ENCODE assay signal across 15 mouse cellular contexts in genomic region chr16:23437404-23438166, GRCm38 (mm10). TPM values are rescaled to one million over a fixed set of nuclear protein-coding genes. Genes with fewer than 3 reads are reported as not detected.
DNase-seq lines count a peak whose midpoint lies in the region; TF ChIP-seq lines count a peak whose summit lies in the region.
"Had no signal": no experiment of that assay in that cellular context is flagged by ENCODE, and none has a peak within 500 bp of the region (broad histone marks: within the 10 kb centered on the region; RNA-seq: fewer than 3 reads in every experiment).

No protein-coding gene starts in this region.

- no peak for TF ChIP-seq POLR2A in heart, adult 2 months (IDR thresholded peaks at IDR 0.05; ENCODE audit: insufficient read depth, low read depth, low read length)

- H3K4me3 ChIP-seq in heart, adult 2 months, result no peak overlapping the region
- H3K4me3 ChIP-seq: embryonic facial prominence, embryonic 15.5 days; heart, embryonic 13.5 days; neural tube, embryonic 13.5 days had no signal

- DNase-seq in heart, adult 2 months, result peak in 1 of 2 experiments; percentile 11
- DNase-seq in heart, postnatal 10 days, result no peak
- peak; percentile 12 for DNase-seq in lung, postnatal 36 days
- DNase-seq in lung, postnatal 25 days (ENCODE audit: low spot score), result no peak
- DNase-seq in induced T-regulatory cell, adult 2 months (ENCODE audit: low read depth), result peak; percentile 21
- DNase-seq in thymus, postnatal 36 days, result peak; percentile 20 to 21
- DNase-seq in right cerebral cortex, adult 18-20 months, result no peak
- DNase-seq in left cerebral cortex, adult 9 months (ENCODE audit: low spot score in 2 of 2), result no peak

- intact Hi-C loops in heart, adult 2 months (cut with DNase I), result no loop called here
- intact Hi-C loops in heart, postnatal 10 days (cut with DNase I), result no loop called here

- 72% methylated on average over 12 of the region's 12 CpGs for WGBS in heart, adult 2 months

- no peaks in the 10 kb centered on the region for H3K4me1 ChIP-seq in heart, adult 2 months (ENCODE audit: control insufficient read depth, insufficient read depth, low read length)
- H3K4me1 ChIP-seq: embryonic facial prominence, embryonic 15.5 days; neural tube, embryonic 13.5 days had no signal

- no peaks in the 10 kb centered on the region for H3K27me3 ChIP-seq in heart, adult 2 months (ENCODE audit: control insufficient read depth, insufficient read depth, low read length)
- H3K27me3 ChIP-seq: embryonic facial prominence, embryonic 15.5 days; heart, embryonic 13.5 days; neural tube, embryonic 13.5 days had no signal

- H3K27ac ChIP-seq in heart, adult 2 months, result no peak overlapping the region
- H3K27ac ChIP-seq: embryonic facial prominence, embryonic 15.5 days; heart, embryonic 13.5 days; neural tube, embryonic 13.5 days had no signal

- no peaks in the 10 kb centered on the region for H3K79me2 ChIP-seq in heart, adult 2 months (replicated peaks; ENCODE audit: control insufficient read depth, insufficient read depth, low read length)

- TF ChIP-seq EP300 in heart, adult 2 months (IDR thresholded peaks at IDR 0.05; ENCODE audit: insufficient read depth, low read depth, low read length), result no peak

- no peak overlapping the region for H3K9ac ChIP-seq in heart, adult 2 months (ENCODE audit: low read depth, low read length)
- H3K9ac ChIP-seq: embryonic facial prominence, embryonic 15.5 days; heart, embryonic 13.5 days; neural tube, embryonic 13.5 days had no signal

- no peaks in the 10 kb centered on the region for H3K36me3 ChIP-seq in heart, adult 2 months (ENCODE audit: control insufficient read depth, insufficient read depth, low read length)
- H3K36me3 ChIP-seq: embryonic facial prominence, embryonic 15.5 days; heart, embryonic 13.5 days; neural tube, embryonic 13.5 days had no signal

- TF ChIP-seq CTCF in heart, adult 2 months (IDR thresholded peaks at IDR 0.05), result peak; percentile 58

RNA-seq across cellular contexts. Expression of gene Rtp1, which starts 8.7 kb away (rescaled TPM):
- not detected for total RNA-seq in heart, adult 2 months (2021)
- not detected in 2 replicates for polyA plus RNA-seq in heart, adult 2 months (2012; rRNA removed)
- not detected for total RNA-seq in heart, postnatal 10 days (2021)
- total RNA-seq: adrenal gland, adult 18-20 months; megakaryocyte-erythroid progenitor cell, adult 5-6 weeks had no signal
- polyA plus RNA-seq: heart, embryonic 13.5 days; limb, embryonic 11.5 days; small intestine, adult 2 months had no signal

Comparison
In these comparisons a context has a peak if more than half of its experiments do, and no peak if none do; other contexts are left out.
1. DNase-seq: peak in lung, postnatal 36 days (single experiment), induced T-regulatory cell, adult 2 months (single experiment) and thymus, postnatal 36 days (2 of 2); none in heart, postnatal 10 days (0 of 2), lung, postnatal 25 days (single experiment), right cerebral cortex, adult 18-20 months (single experiment) and left cerebral cortex, adult 9 months (0 of 2).